In the genomic region with DNA sequence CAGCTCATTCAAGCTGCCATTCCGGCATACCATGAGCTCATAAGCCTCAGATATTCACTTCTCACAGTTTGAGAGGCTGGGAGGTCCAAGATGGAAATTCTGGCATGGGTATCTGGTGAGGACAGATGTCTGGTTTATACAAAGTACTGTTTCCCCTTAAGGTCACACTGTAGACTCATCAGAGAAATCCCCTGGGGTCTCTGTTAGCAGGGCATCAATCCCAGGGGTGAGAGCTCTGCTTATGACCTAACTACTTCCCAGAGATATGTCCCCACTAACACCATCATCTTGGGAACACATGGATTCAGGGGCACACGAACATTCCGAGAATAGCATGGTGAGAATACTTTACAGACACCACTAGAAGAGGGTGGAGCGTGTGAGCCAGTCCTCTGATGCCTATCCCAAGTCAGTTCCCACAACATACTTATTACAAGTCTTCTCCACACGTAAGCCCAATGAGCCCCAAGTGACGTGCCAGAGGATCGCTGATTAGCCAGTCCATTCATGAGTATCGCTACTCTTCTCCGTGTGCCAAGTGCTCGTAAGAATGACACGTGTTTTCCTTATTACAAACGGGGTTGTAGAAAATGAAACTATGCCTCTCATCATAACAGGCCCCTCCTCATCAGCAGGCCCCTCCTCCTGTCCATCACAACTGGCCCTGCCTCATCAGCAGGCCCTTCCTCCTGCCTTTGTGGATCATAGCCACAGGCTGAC, we compare ENCODE assay signal across 21 mouse cellular contexts.
DNase-seq lines count a peak whose midpoint lies in the region; ATAC-seq and TF ChIP-seq lines count a peak whose summit lies in the region.
"Had no signal": no experiment of that assay in that cellular context is flagged by ENCODE, and none has a peak within 500 bp of the region (broad histone marks: within the 10 kb centered on the region; RNA-seq: fewer than 3 reads in every experiment).

No protein-coding gene starts in this region.

- WGBS in lung, postnatal 0 days, result 68% methylated on average over 12 of the region's 12 CpGs

- no peak overlapping the region for H3K27ac ChIP-seq in lung, postnatal 0 days (ENCODE audit: low read length)
- H3K27ac ChIP-seq: embryonic facial prominence, embryonic 13.5 days; forebrain, embryonic 12.5 days; heart, embryonic 10.5 days; hindbrain, embryonic 12.5 days had no signal

- H3K27me3 ChIP-seq in lung, postnatal 0 days (replicated peaks; ENCODE audit: insufficient read depth, low read length), result no peaks in the 10 kb centered on the region
- H3K27me3 ChIP-seq: embryonic facial prominence, embryonic 13.5 days; forebrain, embryonic 12.5 days; hindbrain, embryonic 12.5 days had no signal

- peak; percentile 7 for DNase-seq in lung, postnatal 0 days (ENCODE audit: low spot score)
- no peak for DNase-seq in lung, adult 18-20 months
- DNase-seq in 3134 (ENCODE audit: extremely low read depth, insufficient read length, low spot score) (peak; percentile 19), 416B (ENCODE audit: low read depth) (peak; percentile 16), NIH3T3 (ENCODE audit: low read depth) (peak; percentile 2)
- no peak for DNase-seq in right cerebral cortex, postnatal 25 days
- no peak for DNase-seq in cerebellum, postnatal 14 days
- DNase-seq: adrenal gland, postnatal 10 days; cerebellum, adult 11-12 months; cerebellum, adult 9-10 months; cerebellum, postnatal 36 days; forebrain, postnatal 0 days; gastrocnemius, postnatal 14 days; heart, postnatal 10 days; heart, postnatal 4 days had no signal

- no peak for TF ChIP-seq CTCF in lung, postnatal 0 days (IDR thresholded peaks at IDR 0.05)

- H3K9ac ChIP-seq in lung, postnatal 0 days (replicated peaks; ENCODE audit: low read depth), result no peak overlapping the region
- H3K9ac ChIP-seq: embryonic facial prominence, embryonic 13.5 days; forebrain, embryonic 12.5 days; forebrain, postnatal 0 days; hindbrain, embryonic 12.5 days had no signal

- no peak overlapping the region for H3K4me2 ChIP-seq in lung, postnatal 0 days (replicated peaks; ENCODE audit: low read depth, low read length)
- H3K4me2 ChIP-seq: embryonic facial prominence, embryonic 13.5 days; forebrain, embryonic 12.5 days; hindbrain, embryonic 12.5 days had no signal

- H3K36me3 ChIP-seq in lung, postnatal 0 days (ENCODE audit: insufficient read depth, low read length), result no peaks in the 10 kb centered on the region
- H3K36me3 ChIP-seq: embryonic facial prominence, embryonic 13.5 days; forebrain, embryonic 12.5 days; heart, embryonic 10.5 days; hindbrain, embryonic 12.5 days had no signal

- H3K4me3 ChIP-seq in lung, postnatal 0 days (ENCODE audit: low read depth, low read length), result no peak overlapping the region
- H3K4me3 ChIP-seq: embryonic facial prominence, embryonic 13.5 days; forebrain, embryonic 12.5 days; heart, embryonic 10.5 days; hindbrain, embryonic 12.5 days had no signal

- TF ChIP-seq EP300 in lung, postnatal 0 days (IDR thresholded peaks at IDR 0.05), result no peak

- no peaks in the 10 kb centered on the region for H3K4me1 ChIP-seq in lung, postnatal 0 days (ENCODE audit: insufficient read depth, low read depth, low read length)
- H3K4me1 ChIP-seq: embryonic facial prominence, embryonic 13.5 days had no signal

- no peaks in the 10 kb centered on the region for H3K9me3 ChIP-seq in lung, postnatal 0 days (ENCODE audit: low read length)
- H3K9me3 ChIP-seq: embryonic facial prominence, embryonic 13.5 days; forebrain, embryonic 12.5 days; heart, embryonic 10.5 days; hindbrain, embryonic 12.5 days had no signal

- peak; percentile 52 for ATAC-seq in lung, postnatal 0 days
- ATAC-seq: forebrain, postnatal 0 days; hindbrain, embryonic 16.5 days; inflammation-experienced regulatory T-cells, adult 6 months had no signal

Comparison
In these comparisons a context has a peak if more than half of its experiments do, and no peak if none do; other contexts are left out.
1. DNase-seq: peak in lung, postnatal 0 days (single experiment), 3134 (single experiment), 416B (single experiment) and NIH3T3 (single experiment); none in lung, adult 18-20 months (0 of 2), right cerebral cortex, postnatal 25 days (single experiment) and cerebellum, postnatal 14 days (0 of 2).